Mouse (Mus musculus): Measurements from ENCODE around the gene Tmem151b.
A peak's percentile ranks its signal among the peaks of the same experiment; 100 is the strongest.

Tmem151b gene

DNA sequence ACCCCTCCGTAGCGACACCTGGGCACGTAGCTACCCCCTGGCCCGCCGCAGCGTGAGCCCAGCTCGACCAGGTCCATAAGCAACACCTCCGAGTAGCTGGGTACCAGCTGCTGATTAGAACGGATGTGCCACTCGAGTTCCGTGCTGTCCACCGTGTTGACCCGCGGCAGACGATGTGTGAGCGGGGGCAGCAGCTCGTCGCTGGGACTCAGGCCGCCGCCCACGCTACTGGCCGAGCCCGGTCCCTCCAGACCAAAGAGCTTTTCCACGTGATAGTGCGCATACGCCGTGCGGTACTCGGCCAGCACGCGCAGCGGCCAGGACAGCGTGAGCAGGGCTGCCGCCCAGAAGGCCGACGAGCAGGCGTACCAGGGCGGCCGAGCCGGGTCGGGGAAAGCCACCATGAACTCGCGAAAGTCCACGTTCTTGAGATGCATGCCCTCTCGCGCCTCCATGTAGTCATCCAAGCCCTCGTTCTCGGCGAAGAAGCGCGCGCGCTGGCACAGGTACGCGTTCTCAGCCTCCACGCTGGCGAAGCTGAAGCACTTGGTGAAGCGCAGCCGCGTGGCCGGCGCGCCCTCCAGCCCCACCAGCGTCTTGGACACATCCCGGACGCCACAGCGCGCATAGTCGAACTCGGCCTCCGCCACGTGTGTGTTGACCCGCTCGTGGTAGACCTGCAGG is 4.1 kb downstream of the Tmem151b start:
- DNase-seq (ENCODE audit: low spot score), result no peak

DNA sequence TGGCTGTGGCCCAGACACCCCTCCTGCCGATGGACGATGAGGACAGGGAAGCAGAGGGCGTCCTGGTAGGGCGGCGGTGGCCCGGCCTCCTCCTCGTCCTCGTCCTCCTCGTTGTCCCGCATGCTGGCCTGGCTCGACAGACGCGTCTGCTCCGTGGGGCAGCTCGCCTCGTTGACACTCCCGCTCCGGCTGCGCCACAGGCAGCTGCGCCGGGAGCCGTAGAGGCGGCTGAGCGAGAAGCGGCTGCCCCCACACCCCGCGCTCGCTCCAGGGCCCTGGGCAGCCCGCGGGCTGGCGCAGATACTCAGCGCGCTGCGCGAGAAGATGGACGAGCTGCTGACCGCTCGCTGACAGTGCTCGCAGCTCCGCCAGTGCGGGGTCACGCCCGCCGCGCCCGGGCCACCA is 4.6 kb downstream of the Tmem151b start:
- no peak for DNase-seq (ENCODE audit: low spot score)

DNA sequence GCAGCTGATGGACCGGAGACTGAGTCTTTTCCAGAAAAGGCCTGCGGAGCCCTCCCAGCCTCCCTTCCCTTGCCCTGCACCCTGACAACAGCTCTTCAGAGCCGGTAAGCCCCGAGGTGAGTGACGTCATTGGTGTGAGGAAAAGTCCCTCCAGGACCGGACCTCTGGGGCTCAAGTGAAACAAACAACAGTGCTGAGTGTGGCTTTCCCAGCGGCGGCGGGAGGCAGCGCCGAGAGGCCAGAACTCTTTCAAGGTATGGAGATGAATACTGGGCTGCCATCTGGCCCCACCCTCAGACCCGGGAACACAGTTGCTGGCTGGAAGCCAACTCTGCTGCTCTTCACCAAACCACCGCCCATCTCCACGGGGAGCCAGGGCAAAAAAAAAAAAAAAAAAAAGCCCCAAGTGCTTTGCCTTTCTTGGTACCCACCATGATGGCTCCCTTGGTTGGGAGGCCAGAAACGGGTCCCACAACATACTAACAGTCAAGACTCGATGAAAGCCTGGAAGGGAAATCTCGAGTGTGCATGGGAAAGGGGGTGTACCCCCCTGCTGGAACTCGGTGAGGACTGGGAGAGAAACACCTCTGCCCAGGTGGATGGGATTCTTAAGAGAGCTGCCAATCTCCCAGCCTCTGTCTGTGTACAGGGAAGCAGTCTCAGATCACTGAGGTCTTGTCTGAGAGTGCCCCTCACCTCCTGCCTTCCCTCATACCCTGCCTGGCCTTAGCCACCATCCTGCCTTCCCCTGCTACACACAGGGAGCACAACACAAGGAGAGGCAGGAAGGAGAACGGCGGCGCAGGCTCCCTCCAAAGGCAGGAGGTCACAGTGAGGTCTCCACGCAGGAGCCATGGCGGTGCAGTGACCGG is 5.2 kb downstream of the Tmem151b start:
- DNase-seq (ENCODE audit: low spot score), result peak; percentile 68

DNA sequence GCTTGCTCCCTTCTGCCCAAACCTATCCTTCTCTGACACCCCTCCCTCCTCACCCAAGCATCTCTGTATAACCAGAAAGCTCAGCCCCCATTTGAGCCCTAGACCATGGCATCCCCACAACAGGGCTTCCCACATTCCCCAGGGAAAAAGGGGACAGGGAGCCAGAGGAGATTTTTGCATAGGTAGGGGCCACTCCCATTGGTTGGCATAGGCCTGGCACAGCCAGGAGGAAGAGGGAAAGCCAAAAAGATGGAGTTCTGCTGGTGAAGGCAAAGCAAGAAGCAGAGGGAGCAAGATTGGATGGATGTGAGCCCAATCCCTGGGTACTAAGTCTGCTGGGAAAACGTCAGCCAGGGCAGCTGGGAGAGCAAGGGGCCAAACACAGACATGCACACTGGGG is 6.4 kb downstream of the Tmem151b start:
- no peak for DNase-seq (ENCODE audit: low spot score)

- DNase-seq (ENCODE audit: low spot score), result no peak
Measured at GRCm38 (mm10) chr17:45542705-45543104, 6.8 kb downstream of the Tmem151b start.

DNA sequence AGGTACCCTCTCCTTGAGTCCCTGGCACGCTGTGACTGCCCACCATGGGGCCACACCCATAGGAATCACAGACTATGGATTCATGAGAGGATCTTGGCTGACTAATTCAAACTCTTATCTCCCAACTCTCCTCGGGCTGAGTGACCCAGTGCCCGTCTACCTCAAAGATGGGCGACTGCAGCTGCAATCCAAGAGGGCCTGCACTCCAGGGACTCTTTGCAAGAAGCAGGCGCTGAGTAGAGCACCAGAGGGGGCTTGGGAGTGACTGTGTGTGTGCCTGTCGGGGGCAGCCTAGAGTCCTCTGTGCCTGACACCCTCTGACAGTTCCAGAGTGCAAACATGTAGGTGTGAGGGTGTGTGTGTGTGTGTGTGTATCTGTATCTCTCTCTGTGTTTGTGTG is 7.3 kb downstream of the Tmem151b start:
- DNase-seq (ENCODE audit: low spot score), result no peak

DNA sequence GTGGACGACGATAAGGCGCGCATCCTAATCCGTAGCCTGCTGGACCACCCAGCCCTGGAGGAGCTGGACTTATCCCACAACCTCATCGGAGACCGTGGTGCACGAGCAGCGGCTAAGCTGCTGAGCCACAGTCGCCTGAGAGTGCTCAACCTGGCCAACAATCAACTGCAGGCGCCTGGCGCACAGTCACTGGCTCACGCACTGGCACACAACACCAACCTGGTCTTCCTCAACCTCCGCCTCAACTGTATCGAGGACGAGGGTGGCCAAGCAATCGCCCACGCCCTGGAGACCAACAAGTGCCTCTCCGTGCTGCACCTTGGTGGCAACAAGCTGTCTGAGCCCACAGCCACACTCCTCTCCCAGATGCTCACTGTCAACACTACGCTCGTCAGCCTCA is 9.8 kb downstream of the Tmem151b start:
- DNase-seq (ENCODE audit: low spot score), result no peak

GRCm38 (mm10) chr17:45538394-45538793 is 11.1 kb downstream of the Tmem151b start:
- DNase-seq (ENCODE audit: low spot score), result no peak

- DNase-seq (ENCODE audit: low spot score), result no peak
Measured at GRCm38 (mm10) chr17:45536264-45536663, 13.2 kb downstream of the Tmem151b start.

GRCm38 (mm10) chr17:45532896-45533295 is 16.6 kb downstream of the Tmem151b start:
- no peak for DNase-seq (ENCODE audit: low spot score)

GRCm38 (mm10) chr17:45530346-45530782 is 19.1 kb downstream of the Tmem151b start:
- peak; percentile 49 for DNase-seq (ENCODE audit: low spot score)

DNA sequence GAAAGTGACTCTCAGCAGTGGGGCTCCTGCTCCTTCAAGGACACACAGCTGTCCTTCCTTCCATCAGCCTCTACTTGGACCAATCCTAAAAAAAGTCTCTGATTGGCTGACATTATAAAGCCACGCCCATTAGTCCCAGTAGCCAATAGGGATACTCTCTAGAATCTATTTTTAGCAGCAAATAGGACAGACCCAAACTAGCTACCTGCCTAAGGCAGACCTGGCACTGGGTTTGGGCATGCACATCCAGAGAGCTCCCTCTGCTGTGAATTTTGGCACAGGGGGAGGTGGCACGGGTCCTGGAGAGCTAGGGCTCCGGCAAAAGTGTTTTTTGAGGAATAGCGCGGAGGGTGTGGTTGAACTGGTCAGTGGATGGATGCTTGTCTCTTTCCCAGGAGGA is 22.9 kb downstream of the Tmem151b start:
- no peak for DNase-seq (ENCODE audit: low spot score)

- DNase-seq (ENCODE audit: low spot score), result no peak
Measured at GRCm38 (mm10) chr17:45524961-45525360, 24.5 kb downstream of the Tmem151b start.

DNA sequence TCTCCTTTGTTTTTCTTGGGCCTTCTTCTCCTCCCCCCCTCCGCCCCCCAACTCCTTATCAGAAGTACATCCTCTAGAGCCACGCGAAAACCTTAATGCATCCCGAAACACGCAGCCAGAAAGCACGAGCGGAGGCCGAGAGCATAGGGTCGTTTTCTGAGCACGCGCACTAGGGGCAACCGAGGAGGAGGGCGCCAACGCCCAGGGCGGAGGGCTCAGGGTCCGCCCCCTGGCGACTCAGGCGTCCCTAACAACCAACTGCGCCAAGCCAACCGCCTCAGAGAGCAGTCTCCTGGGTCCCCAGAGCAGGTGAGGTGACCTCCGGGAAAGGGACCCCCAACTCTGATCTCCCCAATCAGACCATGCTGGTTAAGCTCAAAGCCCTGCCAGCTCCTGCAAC is 26.2 kb downstream of the Tmem151b start, which contains the start of gene Tcte1:
Gene Tcte1 (plus strand): TSS at position 172 of the 400 bp plus-strand sequence.
- no peak for DNase-seq (ENCODE audit: low spot score)

GRCm38 (mm10) chr17:45520136-45520535 is 29.3 kb downstream of the Tmem151b start:
- DNase-seq (ENCODE audit: low spot score), result no peak

GRCm38 (mm10) chr17:45518766-45519475 is 30.6 kb downstream of the Tmem151b start:
- peak; percentile 84 for DNase-seq (ENCODE audit: low spot score)

GRCm38 (mm10) chr17:45517549-45518215 is 31.8 kb downstream of the Tmem151b start:
- DNase-seq (ENCODE audit: low spot score), result no peak

DNA sequence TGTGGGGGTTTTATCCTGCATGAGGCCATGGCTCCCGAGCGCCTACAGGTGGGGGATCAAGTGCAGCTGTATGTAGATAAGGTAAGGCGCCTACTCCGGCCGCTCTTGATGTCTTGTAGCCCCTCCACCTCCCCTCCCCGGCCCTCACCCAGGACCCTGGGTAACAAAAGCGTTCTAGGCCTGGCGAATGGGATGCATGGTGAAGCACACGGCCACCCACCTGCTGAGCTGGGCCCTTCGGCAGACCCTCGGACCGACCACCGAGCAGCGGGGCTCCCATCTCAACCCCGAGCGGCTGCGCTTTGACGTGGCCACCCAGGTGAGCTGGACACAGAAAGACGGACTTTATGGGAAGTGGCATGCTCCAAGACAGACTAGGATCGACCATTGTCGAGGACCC is 32.3 kb downstream of the Tmem151b start:
- DNase-seq (ENCODE audit: low spot score), result no peak

- DNase-seq (ENCODE audit: low spot score), result peak; percentile 87
Measured at GRCm38 (mm10) chr17:45516488-45516887, 33.0 kb downstream of the Tmem151b start.

- peak; percentile 67 for DNase-seq (ENCODE audit: low spot score)
Measured at GRCm38 (mm10) chr17:45515806-45516205, 33.7 kb downstream of the Tmem151b start.

DNA sequence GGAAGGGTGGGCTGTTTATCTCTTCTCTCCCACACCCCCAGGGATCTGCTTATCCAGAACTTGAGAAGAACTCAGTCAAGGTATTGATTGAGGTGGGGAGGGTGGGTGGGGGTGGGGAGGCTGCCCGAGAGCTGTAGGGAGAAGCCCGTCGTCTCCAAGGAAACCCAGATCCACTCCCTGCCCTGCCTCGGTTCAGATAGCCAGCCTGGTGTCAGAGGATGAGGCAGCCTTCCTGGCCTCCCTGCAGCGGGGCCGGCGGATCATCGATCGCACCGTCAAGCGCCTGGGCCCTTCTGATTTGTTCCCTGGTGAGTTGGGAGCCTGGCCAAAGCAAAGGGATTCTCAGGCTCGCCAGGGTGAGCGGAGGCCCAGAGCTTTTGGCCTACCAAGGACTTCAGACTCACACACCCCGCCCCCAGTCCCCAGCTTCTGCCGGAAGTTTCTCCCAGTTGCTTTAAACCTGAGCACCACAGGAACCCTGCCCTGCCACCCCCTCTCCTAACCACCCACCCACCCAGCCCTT is 34.2 kb downstream of the Tmem151b start:
- DNase-seq (ENCODE audit: low spot score), result no peak

- peak; percentile 45 for DNase-seq (ENCODE audit: low spot score)
Measured at GRCm38 (mm10) chr17:45511757-45512156, 37.7 kb downstream of the Tmem151b start.
